Mouse (Mus musculus) retina, postnatal 1 day (tissue): Measurements from ENCODE around the gene Hist1h1d.
A peak's percentile ranks its signal among the peaks of the same experiment; 100 is the strongest.

Experiments used
- DNase-seq: peaks from one replicate; pipeline ENCODE4 v3.0.0-alpha.2; 2012

Gene Hist1h1d

GRCm38 (mm10) chr13:23552962-23553361 is at the start of gene Hist1h1d:
Hist1h1d (plus strand) TSS chr13:23553262.
- DNase-seq = no peak

- DNase-seq = peak; percentile 71
Measured at GRCm38 (mm10) chr13:23503797-23504196, 49.3 kb upstream of the Hist1h1d start.

- no peak for DNase-seq
Measured at GRCm38 (mm10) chr13:23505662-23506345, 47.3 kb upstream of the Hist1h1d start.

GRCm38 (mm10) chr13:23506351-23506750 is 46.7 kb upstream of the Hist1h1d start:
- DNase-seq = peak; percentile 58

- DNase-seq = no peak
Measured at GRCm38 (mm10) chr13:23506819-23507515, 46.1 kb upstream of the Hist1h1d start.

GRCm38 (mm10) chr13:23510127-23510526 is 42.9 kb upstream of the Hist1h1d start:
- no peak for DNase-seq

- DNase-seq = no peak
Measured at GRCm38 (mm10) chr13:23513517-23513916, 39.5 kb upstream of the Hist1h1d start.

GRCm38 (mm10) chr13:23515281-23515680 is 37.8 kb upstream of the Hist1h1d start:
- DNase-seq = no peak

- no peak for DNase-seq
Measured at GRCm38 (mm10) chr13:23515826-23516620, 37.0 kb upstream of the Hist1h1d start.

GRCm38 (mm10) chr13:23516822-23517602 is 36.0 kb upstream of the Hist1h1d start:
- DNase-seq = peak; percentile 89

- DNase-seq = peak; percentile 92
Measured at GRCm38 (mm10) chr13:23517603-23518294, 35.3 kb upstream of the Hist1h1d start.

GRCm38 (mm10) chr13:23518295-23518603 is 34.8 kb upstream of the Hist1h1d start:
- DNase-seq = no peak

GRCm38 (mm10) chr13:23518885-23519284 is 34.2 kb upstream of the Hist1h1d start:
- DNase-seq = peak; percentile 88

GRCm38 (mm10) chr13:23519416-23519815 is 33.6 kb upstream of the Hist1h1d start:
- peak; percentile 88 for DNase-seq

- peak; percentile 78 for DNase-seq
Measured at GRCm38 (mm10) chr13:23521703-23522102, 31.4 kb upstream of the Hist1h1d start.

GRCm38 (mm10) chr13:23523976-23524375 is 29.1 kb upstream of the Hist1h1d start:
- no peak for DNase-seq

- peak; percentile 87 for DNase-seq
Measured at GRCm38 (mm10) chr13:23524654-23525053, 28.4 kb upstream of the Hist1h1d start.

GRCm38 (mm10) chr13:23525901-23526300 is 27.2 kb upstream of the Hist1h1d start:
- no peak for DNase-seq

GRCm38 (mm10) chr13:23526312-23526711 is 26.8 kb upstream of the Hist1h1d start:
- DNase-seq = peak; percentile 96

- DNase-seq = no peak
Measured at GRCm38 (mm10) chr13:23529005-23529404, 24.1 kb upstream of the Hist1h1d start.

- no peak for DNase-seq
Measured at GRCm38 (mm10) chr13:23529480-23530165, 23.4 kb upstream of the Hist1h1d start.
